Mouse (Mus musculus) neural tube, embryonic 14.5 days (tissue): Measurements from ENCODE around the gene Ndnf. TPM values are rescaled to one million over a fixed set of nuclear protein-coding genes. Genes with fewer than 3 reads are reported as not detected.
A peak's percentile ranks its signal among the peaks of the same experiment; 100 is the strongest.

ENCODE experiments used
- ATAC-seq: fragments of 200-750 bp; cut with Nextera tagmentation; 2 replicates; pipeline ENCODE4 v1.8.0; 2017; ENCODE audit warnings: low read depth, mild to moderate bottlenecking, moderate TSS enrichment, moderate library complexity
- H3K27ac ChIP-seq: fragments of 300-500 bp; sonication (generic); 2 replicates; pipeline ENCODE4 v1.5.1; 2014; ENCODE audit warnings: low read depth, mild to moderate bottlenecking, control low read depth, low read length, moderate library complexity, mixed read lengths
- H3K27me3 ChIP-seq: fragments of 300-500 bp; sonication (generic); 2 replicates; pipeline ENCODE4 v1.6.1; 2014; ENCODE audit warnings: low read length; ENCODE audit not compliant: control insufficient read depth, insufficient read depth
- H3K36me3 ChIP-seq: fragments of 300-500 bp; sonication (generic); 2 replicates; pipeline ENCODE4 v1.6.1; 2014; ENCODE audit warnings: low read length, mixed read lengths; ENCODE audit not compliant: control insufficient read depth, insufficient read depth
- H3K4me1 ChIP-seq: fragments of 300-500 bp; sonication (generic); 2 replicates; pipeline ENCODE4 v1.6.1; 2014; ENCODE audit warnings: low read length; ENCODE audit not compliant: control insufficient read depth, insufficient read depth
- H3K4me2 ChIP-seq: fragments of 300-500 bp; sonication (generic); 2 replicates; pipeline ENCODE4 v1.6.1; 2014; ENCODE audit warnings: mild to moderate bottlenecking, low read depth, low read length, control low read depth
- H3K4me3 ChIP-seq: fragments of 300-500 bp; sonication (generic); 2 replicates; pipeline ENCODE4 v1.5.1; 2014; ENCODE audit warnings: low read depth, low read length, control low read depth, mixed read lengths
- H3K9ac ChIP-seq: fragments of 300-500 bp; sonication (generic); replicated peaks from 2 replicates; pipeline ENCODE4 v1.6.1; 2014; ENCODE audit warnings: low read depth, mild to moderate bottlenecking, control low read depth, low read length, mixed read lengths
- H3K9me3 ChIP-seq: fragments of 300-500 bp; sonication (generic); 2 replicates; pipeline ENCODE4 v1.6.1; 2016; ENCODE audit warnings: low read length; ENCODE audit not compliant: control insufficient read depth
- whole genome bisulfite sequencing: fragments of 180-500 bp; shearing (Covaris S2); extraction: QIAGEN DNeasy Blood & Tissue Kit; methylation state at CpG from one replicate; pipeline ENCODE4 v1.1.7; 2014; 5-methylcytosine and 5-hydroxymethylcytosine counted together
- polyA plus RNA-seq: library from polyadenylated mRNA; unstranded; fragments of >200 nt; fragmentation: Nextera tagmentation; extraction: Ambion mirVana; gene quantifications from 2 replicates; pipeline ENCODE4 v1.2.1, GENCODE M21; 2014

Ndnf gene
- polyA plus RNA-seq, 1 experiment from 2014 or later = 13.9 TPM

DNA sequence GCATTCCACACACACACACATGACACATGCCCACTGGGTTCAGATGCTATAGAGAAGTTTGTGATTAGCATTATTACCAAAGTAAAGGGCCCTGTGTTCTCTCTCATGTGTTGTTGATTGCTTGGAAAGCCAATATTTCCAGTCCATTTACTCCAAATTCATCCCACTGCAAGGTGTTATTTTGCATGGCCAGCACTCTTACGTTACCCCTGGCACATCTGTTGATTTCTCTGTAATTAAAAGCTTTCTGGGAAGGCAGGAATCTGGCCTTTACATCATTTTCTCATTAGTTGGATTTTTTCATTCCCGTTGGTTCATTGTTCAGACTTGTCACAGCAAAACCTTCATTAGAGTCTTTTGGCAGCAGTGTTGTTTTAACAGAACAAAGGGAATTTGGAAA lies 54.3 kb downstream of the Ndnf start:
- 42% methylated on average over 2 of the region's 2 CpGs for WGBS
- Histone ChIP-seq H3K4me2 (no peak overlapping the region), H3K27me3 (no peaks in the 10 kb centered on the region), H3K4me1 (no peaks in the 10 kb centered on the region), H3K9me3 (no peaks in the 10 kb centered on the region), H3K9ac (no peak overlapping the region), H3K36me3 (no peaks in the 10 kb centered on the region), H3K27ac (no peak overlapping the region), H3K4me3 (no peak overlapping the region)
- ATAC-seq = 0 out of 2 replicates have a peak, but pooled peaks have one; percentile 31

DNA sequence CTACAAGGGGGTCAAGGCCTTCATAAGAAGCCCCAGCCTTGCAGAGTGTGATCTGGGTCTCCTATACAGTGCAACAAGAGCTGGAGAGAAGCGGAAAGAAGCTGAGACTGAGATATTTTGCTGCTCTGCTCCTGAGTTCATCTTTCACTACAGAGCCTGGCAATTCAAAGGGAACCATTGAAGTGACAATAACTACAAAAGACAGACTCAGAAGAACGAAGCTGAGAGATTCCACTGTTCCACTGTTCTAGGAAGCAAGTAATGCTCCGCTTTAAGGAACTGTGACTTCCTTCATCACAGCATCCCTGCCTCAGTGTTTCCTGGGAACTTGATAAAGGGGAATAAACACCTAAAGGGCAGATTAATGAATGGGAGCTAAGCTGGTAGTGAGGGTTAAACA lies 56.9 kb downstream of the Ndnf start:
- no peak overlapping the region for H3K9ac ChIP-seq
- 60% methylated on average over 3 of the region's 3 CpGs for WGBS
- no peak for ATAC-seq

GRCm38 (mm10) chr6:65739442-65739841 lies 68.1 kb downstream of the Ndnf start:
- ATAC-seq = no peak
- Histone ChIP-seq H3K27ac (no peak overlapping the region), H3K36me3 (no peaks in the 10 kb centered on the region), H3K4me1 (no peaks in the 10 kb centered on the region), H3K9me3 (no peaks in the 10 kb centered on the region), H3K4me2 (no peak overlapping the region), H3K4me3 (no peak overlapping the region), H3K27me3 (no peaks in the 10 kb centered on the region), H3K9ac (no peak overlapping the region)
- WGBS = 29% methylated on average over 7 of the region's 8 CpGs

More for the DNA sequence above, 56.9 kb downstream of the Ndnf start:
- Histone ChIP-seq H3K9me3 (no peaks in the 10 kb centered on the region), H3K4me1 (no peaks in the 10 kb centered on the region), H3K27me3 (no peaks in the 10 kb centered on the region), H3K27ac (no peak overlapping the region), H3K4me3 (no peak overlapping the region), H3K4me2 (no peak overlapping the region), H3K36me3 (no peaks in the 10 kb centered on the region)

GRCm38 (mm10) chr6:65743144-65743870 lies 71.9 kb downstream of the Ndnf start:
- Histone ChIP-seq H3K9ac (no peak overlapping the region), H3K36me3 (no peaks in the 10 kb centered on the region), H3K9me3 (0 out of 2 replicates have a peak, but pooled peaks cover 3% of the 10 kb centered on the region), H3K4me3 (no peak overlapping the region), H3K27ac (no peak overlapping the region), H3K4me2 (no peak overlapping the region), H3K4me1 (no peaks in the 10 kb centered on the region), H3K27me3 (no peaks in the 10 kb centered on the region)
- no peak for ATAC-seq
- 0% methylated on average over 1 of the region's 1 CpGs for WGBS

GRCm38 (mm10) chr6:65743871-65744202 lies 72.4 kb downstream of the Ndnf start:
- no peak for ATAC-seq
- no peaks in the 10 kb centered on the region for H3K27me3 ChIP-seq
- H3K9me3 ChIP-seq = 0 out of 2 replicates have a peak, but pooled peaks cover 3% of the 10 kb centered on the region
- no peak overlapping the region for H3K4me3 ChIP-seq
- H3K27ac ChIP-seq = no peak overlapping the region
- no peak overlapping the region for H3K4me2 ChIP-seq
- no peak overlapping the region for H3K9ac ChIP-seq
- no peaks in the 10 kb centered on the region for H3K4me1 ChIP-seq
- no peaks in the 10 kb centered on the region for H3K36me3 ChIP-seq

DNA sequence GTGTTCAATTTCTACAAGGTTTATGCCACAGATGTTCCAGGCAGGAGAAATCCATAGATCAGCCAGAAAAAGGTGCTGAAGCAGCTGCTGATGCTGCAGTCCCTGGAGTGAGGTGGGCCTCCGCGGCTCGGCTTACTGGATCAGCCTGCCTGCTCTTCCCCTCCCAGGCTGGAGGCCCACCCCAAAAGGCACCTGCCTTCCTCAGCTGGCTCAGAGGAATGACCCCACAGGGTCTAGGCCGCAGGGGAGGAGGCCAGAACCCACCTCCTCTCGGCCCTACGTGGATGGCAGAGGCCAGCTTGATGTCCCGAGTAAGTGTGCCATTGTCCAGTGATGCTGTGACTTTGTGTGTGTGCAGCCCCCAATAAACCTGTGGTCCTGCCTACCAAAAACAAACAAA lies 86.8 kb downstream of the Ndnf start:
- Histone ChIP-seq H3K9ac (no peak overlapping the region), H3K27ac (no peak overlapping the region), H3K36me3 (no peaks in the 10 kb centered on the region), H3K27me3 (no peaks in the 10 kb centered on the region), H3K4me3 (no peak overlapping the region), H3K9me3 (no peaks in the 10 kb centered on the region), H3K4me1 (no peaks in the 10 kb centered on the region), H3K4me2 (no peak overlapping the region)
- ATAC-seq = no peak
- whole genome bisulfite sequencing = 57% methylated on average over 7 of the region's 7 CpGs

DNA sequence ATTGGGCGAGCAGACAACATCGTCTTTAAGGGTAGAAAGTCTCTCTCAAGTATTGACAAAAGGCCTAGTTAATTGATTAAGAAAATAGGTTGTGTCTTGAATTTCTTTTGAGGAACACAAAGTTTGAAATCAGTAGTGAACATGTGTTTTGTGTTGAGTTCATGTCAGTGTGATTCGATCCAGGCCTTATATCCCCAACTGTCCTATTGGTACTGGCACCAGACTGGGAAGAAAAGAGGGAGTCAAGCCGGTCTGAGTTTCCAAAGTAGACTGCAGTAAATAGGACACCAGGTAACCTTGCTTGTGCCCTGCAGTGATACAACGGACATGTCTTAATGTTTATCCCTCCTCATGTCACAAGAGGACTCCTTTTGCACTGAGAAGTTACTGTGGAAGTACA lies 87.8 kb downstream of the Ndnf start:
- H3K4me1 ChIP-seq = no peaks in the 10 kb centered on the region
- ATAC-seq = no peak
- H3K9me3 ChIP-seq = no peaks in the 10 kb centered on the region
- H3K4me3 ChIP-seq = no peak overlapping the region
- H3K36me3 ChIP-seq = no peaks in the 10 kb centered on the region
- H3K4me2 ChIP-seq = no peak overlapping the region
- WGBS = 92% methylated on average over 5 of the region's 5 CpGs
- H3K9ac ChIP-seq = no peak overlapping the region
- no peak overlapping the region for H3K27ac ChIP-seq
- H3K27me3 ChIP-seq = no peaks in the 10 kb centered on the region

GRCm38 (mm10) chr6:65760073-65760472 lies 88.7 kb downstream of the Ndnf start:
- 92% methylated on average over 3 of the region's 3 CpGs for WGBS
- no peaks in the 10 kb centered on the region for H3K27me3 ChIP-seq
- no peak for ATAC-seq

More at GRCm38 (mm10) chr6:65760073-65760472, 88.7 kb downstream of the Ndnf start:
- H3K9ac ChIP-seq = no peak overlapping the region
- H3K9me3 ChIP-seq = no peaks in the 10 kb centered on the region
- no peak overlapping the region for H3K4me3 ChIP-seq
- no peaks in the 10 kb centered on the region for H3K36me3 ChIP-seq
- H3K4me1 ChIP-seq = no peaks in the 10 kb centered on the region
- no peak overlapping the region for H3K27ac ChIP-seq
- H3K4me2 ChIP-seq = no peak overlapping the region
